Mouse (Mus musculus) E14TG2a.4 (cell line): ENCODE data around the gene Lman2.

Experiments
- CTCF ChIP-seq: conservative IDR thresholded peaks from 2 replicates; pipeline ENCODE4 v1.5.1; 2014; ENCODE audit warnings: low read length
- NANOG ChIP-seq: IDR thresholded peaks from 2 replicates; pipeline ENCODE4 v1.6.1; 2014; ENCODE audit warnings: borderline replicate concordance, low read length, mixed read lengths
- POU5F1 ChIP-seq: IDR thresholded peaks from 2 replicates; pipeline ENCODE4 v1.6.1; 2014; ENCODE audit warnings: low read length, borderline replicate concordance

DNA sequence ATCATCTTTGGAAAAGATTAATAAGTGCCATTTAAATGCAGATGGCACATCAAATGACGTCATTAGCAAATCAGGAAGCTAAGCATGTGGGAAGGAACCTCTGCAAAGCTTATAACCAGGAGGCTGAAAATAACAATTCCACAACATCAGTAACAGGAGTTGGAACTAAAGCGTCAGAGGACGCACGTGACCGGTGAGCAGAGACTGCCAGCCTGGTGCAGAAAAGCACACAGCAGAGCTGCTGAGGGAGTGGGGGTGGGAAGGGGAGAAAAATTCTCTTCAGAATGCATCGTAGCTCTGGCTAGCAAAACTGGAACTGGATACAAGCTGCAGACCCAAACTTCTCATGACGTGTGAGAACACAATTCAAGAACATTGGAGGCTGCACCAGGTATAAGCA is 18.3 kb downstream of the Lman2 start:
- TF ChIP-seq CTCF (no peak), NANOG (no peak), POU5F1 (no peak)
